Mouse (Mus musculus) liver, embryonic 18 days (tissue): ENCODE measurements around the gene Mapk7. TPM values are rescaled to one million over a fixed set of nuclear protein-coding genes. Genes with fewer than 3 reads are reported as not detected.

Experiments
- polyA plus RNA-seq: library from polyadenylated mRNA; depleted of rRNA; stranded (reverse); fragments of >200 nt; gene quantifications from 2 replicates; pipeline ENCODE4 v1.2.3, GENCODE M21; 2012; rRNA removed

Mapk7 gene
- 6.5 and 8.6 TPM in 2 replicates for polyA plus RNA-seq

GRCm38 (mm10) chr11:61494129-61494997 lies at the start of gene Mapk7:
Gene Mapk7, minus strand, starts transcription at chr11:61494406.

GRCm38 (mm10) chr11:61504713-61505257 lies 10.6 kb upstream of the Mapk7 start, which contains the start of gene B9d1:
Gene B9d1, plus strand, starts transcription at chr11:61505144.

GRCm38 (mm10) chr11:61484613-61485540 lies 9.3 kb downstream of the Mapk7 start, which contains the start of gene Mfap4:
Gene Mfap4, plus strand, starts transcription at chr11:61485431.

Other genes starting within 250 kb of the Mapk7 start
- gene Aldh3a2, start 226.9 kb downstream of the Mapk7 start, polyA plus RNA-seq: 65.0 and 87.3 TPM in 2 replicates
- gene Slc47a2, start 151.5 kb downstream of the Mapk7 start, polyA plus RNA-seq: 0.02 TPM in 2 replicates
- 19.4 and 20.3 TPM in 2 replicates for gene Slc47a1, start 116.1 kb downstream of the Mapk7 start, polyA plus RNA-seq
- 0.09 and 0.14 TPM in 2 replicates for gene Rnf112, start 40.3 kb downstream of the Mapk7 start, polyA plus RNA-seq
- 12.1 and 12.7 TPM in 2 replicates for gene Mfap4, start 9.0 kb downstream of the Mapk7 start, polyA plus RNA-seq
- gene B9d1, start 10.7 kb upstream of the Mapk7 start, polyA plus RNA-seq: 2.2 and 2.8 TPM in 2 replicates
- gene Epn2, start 85.3 kb upstream of the Mapk7 start, polyA plus RNA-seq: 2.7 TPM in 2 replicates
- 3.6 and 4.2 TPM in 2 replicates for gene Grap, start 158.9 kb upstream of the Mapk7 start, polyA plus RNA-seq
- gene Fam83g, start 189.7 kb upstream of the Mapk7 start, polyA plus RNA-seq: 2.1 and 2.6 TPM in 2 replicates
- gene Slc5a10, start 226.4 kb upstream of the Mapk7 start, polyA plus RNA-seq: not detected in 2 replicates